Mouse (Mus musculus) urinary bladder, postnatal 14 days (tissue): ENCODE data around the gene Prss48.
A peak's percentile ranks its signal among the peaks of the same experiment; 100 is the strongest.

ENCODE experiments used
- DNase-seq: peaks from one replicate; pipeline ENCODE4 v3.0.0; 2021; ENCODE audit warnings: low spot score

The Prss48 gene

DNA sequence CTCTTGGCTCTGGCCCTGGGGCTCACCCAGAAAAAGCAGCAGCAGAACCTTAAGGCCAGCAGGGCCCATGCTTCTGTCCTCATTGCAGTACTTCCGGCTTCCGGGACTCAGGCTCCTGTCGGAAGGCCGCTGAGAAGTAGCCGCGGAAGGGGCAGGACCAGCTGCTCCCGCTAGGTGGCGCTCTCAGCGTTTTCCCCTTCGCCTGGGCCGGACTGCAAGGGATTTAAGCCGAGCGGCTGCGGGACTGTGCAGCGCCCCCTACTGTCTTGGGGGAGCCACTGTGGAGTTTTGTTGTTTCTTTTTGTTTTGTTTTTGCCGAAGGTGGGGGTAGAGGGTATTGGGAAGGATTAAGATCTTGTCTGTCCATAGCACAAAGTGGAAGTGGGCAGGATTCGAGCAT lies at the start of gene Prss48:
Gene Prss48 (minus strand): TSS at position 69 of the 400 bp plus-strand sequence.
- DNase-seq = peak; percentile 17

DNA sequence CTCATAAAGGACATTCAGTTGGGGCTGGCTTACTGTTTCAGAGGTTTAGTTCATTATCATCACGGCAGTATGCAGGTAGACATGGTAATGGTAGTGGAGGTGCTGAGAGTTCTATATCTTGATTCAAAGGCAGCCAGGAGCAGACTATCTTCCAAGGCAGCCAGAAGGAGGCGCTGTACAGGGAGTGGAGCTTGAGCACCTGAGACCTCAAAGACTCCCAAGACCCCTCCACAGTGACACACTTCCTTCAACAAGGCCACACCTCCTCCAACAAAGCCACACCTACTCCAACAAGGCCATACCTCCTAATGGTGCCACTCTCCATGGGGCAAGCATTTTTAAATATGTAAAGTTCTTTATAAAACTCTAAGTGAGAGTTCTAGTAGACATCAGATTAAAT lies 46.8 kb upstream of the Prss48 start:
- no peak for DNase-seq

DNA sequence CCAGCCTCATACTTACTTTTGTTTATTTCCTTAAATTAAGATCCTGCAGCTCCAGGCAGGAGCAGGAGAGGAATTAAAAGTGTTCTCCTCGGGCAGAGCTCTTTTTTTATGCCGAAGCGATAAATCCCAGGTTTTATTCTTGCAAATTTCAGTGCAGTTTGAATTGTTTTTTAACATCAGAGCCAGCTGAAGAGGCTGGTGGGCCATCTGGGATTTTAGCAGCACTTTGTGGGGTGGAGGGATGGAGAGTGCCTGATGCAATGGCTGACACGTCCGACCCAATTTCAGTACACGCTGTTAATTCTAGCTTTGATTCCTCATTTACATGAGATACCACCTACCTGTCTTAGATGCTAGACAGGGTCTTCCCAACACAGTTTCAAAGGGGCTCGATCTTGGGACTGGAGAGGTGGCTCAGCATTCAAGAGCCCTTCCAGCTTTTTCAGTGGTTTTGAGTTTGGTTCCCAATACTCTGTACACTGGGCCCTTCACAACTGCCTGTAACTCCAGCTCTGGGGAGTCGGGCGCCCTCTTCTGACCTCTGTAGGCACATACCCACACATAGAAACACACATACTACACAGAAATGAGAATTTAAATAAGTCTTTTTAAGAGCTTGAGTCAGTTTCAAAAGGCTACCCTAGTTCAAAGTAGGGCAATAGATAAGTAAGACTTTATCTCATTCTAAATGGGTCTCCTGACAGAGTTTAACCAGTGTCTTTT lies 45.6 kb upstream of the Prss48 start:
- no peak for DNase-seq

GRCm38 (mm10) chr3:86040286-86041201 lies 38.3 kb upstream of the Prss48 start:
- DNase-seq = peak; percentile 26

- peak; percentile 60 for DNase-seq
Observed at GRCm38 (mm10) chr3:86038648-86039047, 36.4 kb upstream of the Prss48 start.

DNA sequence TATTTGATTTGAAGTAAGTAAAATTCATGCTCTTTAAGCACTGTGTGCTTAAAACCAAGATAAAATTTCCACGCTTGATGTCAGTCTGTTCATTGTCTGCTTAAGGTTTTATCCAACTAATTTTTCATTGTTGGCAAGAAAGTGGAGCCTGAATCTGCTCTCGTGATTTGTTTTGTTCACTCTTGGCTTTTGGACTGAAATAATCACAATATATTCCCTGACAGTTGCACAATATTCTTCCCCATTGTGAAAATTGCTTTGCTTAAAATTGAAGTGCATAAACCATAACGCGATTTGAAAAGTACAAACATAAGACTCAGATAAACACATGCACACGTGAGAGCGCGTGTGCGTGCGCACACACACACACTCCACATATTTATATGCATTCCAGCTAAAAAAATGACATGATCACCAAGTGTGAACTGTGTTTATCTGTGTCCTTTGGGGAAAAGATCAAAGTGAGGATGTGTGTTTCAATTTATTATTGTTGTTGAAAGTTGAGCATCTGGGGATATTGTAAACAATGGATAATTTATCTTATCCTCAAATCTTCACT lies 35.7 kb upstream of the Prss48 start:
- DNase-seq = no peak

DNA sequence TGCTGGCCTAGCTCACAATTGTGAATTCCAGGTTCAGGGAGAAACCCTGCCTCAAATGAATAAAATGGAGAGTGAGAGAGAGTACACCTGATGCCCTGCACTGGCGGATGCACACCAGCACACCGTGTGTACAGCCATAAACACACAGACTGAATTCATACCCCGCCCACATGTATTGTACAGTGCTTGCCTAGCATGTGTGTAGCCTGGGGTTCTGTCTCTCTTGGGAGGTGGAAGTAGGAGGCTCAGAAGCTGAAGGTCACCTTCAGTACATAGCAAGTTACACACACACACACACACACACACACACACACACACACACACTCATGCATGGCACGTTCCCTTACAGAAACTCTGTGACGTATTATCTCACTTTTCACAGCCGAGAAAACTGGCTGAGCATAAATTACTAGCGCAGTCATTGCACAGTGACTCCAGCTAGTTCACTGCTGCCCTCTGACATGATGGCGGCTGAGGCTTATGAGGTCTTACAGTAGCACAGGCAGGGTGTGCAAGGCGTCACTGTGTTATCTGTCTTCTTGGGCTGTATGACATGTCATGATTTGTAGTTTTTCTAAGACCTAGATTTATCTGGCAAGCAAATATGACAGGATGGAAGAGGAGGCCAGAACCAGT lies 31.3 kb upstream of the Prss48 start:
- no peak for DNase-seq

- no peak for DNase-seq
Observed at GRCm38 (mm10) chr3:86030566-86030965, 28.3 kb upstream of the Prss48 start.

DNA sequence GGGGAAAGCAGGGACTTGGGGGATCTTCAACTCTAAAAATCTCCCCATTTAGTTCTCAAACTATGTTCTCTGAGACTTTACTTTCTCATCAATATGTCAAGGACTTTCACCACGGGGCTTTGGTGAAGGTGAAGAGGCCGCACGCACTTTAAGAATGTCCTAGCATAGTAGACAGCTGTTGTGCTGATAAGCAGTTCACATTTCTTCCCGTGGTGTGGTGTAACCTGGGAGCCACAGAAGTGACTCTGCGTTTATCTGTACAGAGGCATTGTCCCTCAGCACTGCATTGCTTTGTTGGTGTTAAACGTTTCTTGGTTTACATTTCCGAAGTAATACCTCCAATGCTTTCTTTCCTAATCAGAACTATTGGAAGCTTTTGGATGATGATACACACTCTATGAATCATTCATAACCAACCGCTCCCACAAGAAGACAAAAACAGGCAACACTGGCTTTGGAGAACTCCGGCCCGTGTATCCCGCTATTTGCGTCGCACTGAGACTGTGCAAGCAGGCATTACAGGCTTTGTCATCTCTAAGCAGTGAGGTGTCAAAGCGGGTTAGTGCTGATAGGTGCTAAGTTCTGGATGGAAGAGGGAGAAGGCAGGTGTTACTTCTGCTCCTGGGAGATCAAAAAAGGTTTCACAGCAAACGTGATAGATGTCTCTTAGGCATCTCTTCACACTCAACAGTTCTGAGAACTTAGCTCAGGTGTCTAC lies 26.5 kb upstream of the Prss48 start:
- no peak for DNase-seq

DNA sequence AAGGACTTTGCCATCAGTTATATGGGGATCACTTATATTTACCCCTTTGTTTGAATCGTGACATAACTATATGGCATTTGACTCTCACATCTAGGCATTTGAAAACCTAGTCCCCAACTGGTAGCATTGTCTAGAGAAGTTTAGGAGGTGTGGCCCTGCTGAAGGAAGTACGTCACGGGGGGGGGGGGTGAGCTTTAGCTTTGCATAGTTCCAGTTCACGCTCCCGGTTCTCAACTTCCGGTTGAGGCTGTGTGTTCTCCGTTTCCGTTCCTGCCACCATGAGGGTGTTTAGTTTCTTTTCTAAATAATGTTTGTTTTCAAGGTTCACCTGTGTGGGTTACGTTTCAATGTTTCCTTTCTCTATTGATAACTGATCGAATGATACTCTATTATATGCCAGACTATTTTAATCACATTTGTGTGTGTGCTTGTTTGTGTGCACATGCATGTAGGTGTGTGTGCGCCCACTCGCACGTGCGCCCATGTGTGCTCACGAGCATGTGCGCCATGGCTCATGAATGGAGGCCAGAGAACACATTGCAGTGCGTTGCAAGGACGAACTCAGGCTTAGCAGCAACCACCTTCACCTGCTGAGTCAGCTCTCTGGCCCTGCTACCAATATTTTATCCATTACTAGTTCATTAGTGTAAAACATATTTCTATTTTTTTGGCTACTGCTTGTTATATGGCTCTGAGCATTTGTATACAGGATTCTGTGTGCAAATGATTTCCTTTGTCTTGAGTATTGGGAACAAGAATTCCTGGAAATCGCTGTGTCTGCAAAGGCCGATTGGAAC lies 23.2 kb upstream of the Prss48 start:
- no peak for DNase-seq

DNA sequence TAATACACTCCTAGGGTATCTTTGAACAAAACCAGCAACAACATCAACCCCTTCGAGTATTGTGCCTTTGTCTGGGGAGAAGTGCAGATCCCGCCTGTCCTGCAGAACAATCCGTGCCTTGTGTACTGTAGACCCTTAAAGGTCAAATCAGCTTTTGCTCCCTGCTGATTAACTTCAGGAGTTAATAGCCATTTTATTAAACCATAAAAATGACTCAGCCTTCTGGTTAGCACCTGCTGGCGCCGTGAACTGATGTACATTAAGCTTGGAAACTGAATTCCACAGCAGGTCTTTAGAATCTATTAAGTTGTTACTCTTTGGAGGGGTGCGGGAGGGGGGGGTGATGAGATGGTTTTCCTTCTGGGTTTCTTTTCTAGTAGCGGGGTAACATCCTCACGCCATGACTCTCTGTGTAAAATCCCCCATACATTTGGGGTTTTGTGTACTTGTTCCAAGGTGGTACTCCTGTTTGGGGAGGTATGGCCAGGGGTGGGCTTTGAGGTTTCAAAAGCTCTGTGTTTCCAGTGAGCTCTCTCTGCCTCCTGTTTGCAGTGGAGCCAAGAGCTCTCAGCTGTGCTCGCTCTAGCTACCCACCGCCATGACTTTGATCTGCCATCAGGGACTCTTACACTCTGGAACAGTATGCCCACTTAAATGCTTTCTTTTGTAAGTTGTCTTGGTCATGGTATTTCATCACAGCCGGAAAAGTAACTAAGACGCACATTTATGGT lies 21.9 kb upstream of the Prss48 start:
- DNase-seq = no peak

DNA sequence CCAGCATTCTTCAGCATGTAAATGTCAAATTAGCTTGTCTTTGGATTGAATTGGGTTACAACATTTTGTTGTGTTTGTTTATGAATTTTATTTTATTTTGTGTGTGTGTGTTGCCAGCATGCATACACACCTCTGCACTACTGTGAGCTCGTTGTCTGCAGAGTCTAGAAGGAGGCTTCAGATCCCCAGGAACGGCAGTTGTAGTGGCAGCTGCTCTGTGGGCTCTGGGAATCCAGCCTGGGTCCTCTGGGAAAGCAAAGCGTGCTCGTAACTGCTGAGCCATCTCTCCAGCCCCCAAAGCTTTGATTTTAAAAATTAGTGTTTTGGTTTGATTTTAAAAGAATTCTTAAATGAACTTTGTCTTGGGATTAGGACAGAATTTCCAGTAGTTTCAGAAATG lies 19.4 kb upstream of the Prss48 start:
- DNase-seq = no peak

DNA sequence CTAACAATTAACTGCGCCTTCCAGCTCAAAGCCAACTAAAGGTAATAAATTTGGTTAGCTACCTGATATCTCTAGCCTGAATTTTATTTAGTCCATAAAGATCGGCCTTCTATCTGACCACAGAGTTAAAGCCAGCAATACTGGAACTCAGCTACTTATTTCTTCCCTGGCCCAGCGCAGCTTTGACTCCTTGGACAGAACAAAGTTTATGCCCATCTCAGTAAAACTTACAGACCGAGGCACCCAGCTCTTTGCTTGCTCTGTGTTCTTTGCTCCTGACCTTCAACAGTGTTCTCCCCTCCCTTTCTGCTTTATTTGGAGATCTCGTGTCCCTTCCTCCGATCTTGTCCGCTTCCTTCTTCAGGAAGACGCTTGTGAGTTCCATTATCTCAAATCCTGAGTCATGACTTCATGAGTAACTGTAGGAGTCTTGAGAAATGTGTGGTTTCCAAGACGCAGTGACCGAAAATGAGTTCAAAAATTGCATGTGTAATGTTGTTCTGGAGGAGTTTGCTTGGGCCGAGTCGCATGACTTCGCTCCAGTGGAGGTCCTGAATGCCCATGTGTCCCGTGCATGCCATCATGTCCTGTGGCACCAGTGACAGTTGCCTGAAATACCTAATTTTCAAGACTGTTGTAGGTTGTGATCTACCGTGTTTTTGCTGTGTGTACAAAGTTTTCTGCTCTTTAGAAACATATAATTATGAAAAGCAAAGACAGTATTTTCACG lies 18.8 kb upstream of the Prss48 start:
- no peak for DNase-seq

DNA sequence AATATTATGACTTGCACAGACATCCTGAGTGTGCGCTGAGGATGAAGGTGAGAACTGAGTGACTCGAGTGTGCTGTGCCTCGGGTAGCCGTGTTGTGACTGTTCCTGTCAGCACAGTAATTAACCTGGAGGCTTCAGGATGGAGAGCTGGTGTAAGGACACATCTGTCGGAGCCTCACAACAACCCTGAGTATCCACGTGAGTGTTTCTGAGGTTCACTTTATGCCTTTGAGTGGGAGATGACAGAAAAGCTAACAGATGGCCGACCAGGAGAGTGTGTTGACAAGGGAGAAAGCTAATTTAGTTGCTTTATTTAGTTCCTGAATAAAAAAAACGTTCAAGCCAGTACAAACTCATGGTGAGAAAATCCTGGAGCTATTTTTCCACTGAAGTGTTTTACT lies 15.2 kb upstream of the Prss48 start:
- no peak for DNase-seq

- DNase-seq = no peak
Observed at GRCm38 (mm10) chr3:86016965-86017364, 14.7 kb upstream of the Prss48 start.

DNA sequence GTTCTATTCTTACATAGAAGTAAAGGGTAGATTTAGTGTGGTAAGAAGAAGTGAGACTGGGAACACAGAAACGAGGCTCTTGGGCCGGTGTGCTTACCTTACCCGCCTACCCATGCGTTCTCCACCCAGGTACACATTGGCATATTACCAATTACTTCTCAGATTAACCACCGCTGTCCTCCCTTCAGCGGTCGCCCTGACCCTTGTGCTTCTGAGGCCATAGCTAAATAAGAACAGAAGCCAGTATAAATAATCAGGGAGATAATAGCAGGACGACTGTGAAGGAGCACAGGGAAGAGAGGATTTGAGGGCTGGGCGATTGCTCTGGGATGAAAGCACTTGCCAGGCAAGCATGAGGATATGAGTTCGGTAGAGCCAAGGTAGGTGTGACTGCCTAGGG lies 11.5 kb upstream of the Prss48 start:
- DNase-seq = no peak

GRCm38 (mm10) chr3:86011833-86012232 lies 9.5 kb upstream of the Prss48 start:
- DNase-seq = no peak

- DNase-seq = no peak
Observed at GRCm38 (mm10) chr3:86011373-86011772, 9.1 kb upstream of the Prss48 start.

GRCm38 (mm10) chr3:86010618-86011017 lies 8.3 kb upstream of the Prss48 start:
- DNase-seq = no peak

GRCm38 (mm10) chr3:86004751-86005150 lies 2.5 kb upstream of the Prss48 start:
- DNase-seq = no peak
